Mouse (Mus musculus) heart, postnatal 0 days (tissue): ENCODE data around the gene Eprs. TPM values are rescaled to one million over a fixed set of nuclear protein-coding genes. Genes with fewer than 3 reads are reported as not detected.
"Not testable (repeated sequence)": the region's sequence is repeated elsewhere in the genome, so short reads cannot be mapped to it uniquely, and the experiment has no call there.

ENCODE experiments used
- ATAC-seq: fragments of 200-750 bp; cut with Nextera tagmentation; 2 replicates; pipeline ENCODE4 v1.8.0; 2017; ENCODE audit warnings: low read depth, moderate number of reproducible peaks, moderate library complexity; ENCODE audit not compliant: insufficient read depth
- DNase-seq: peaks from one replicate; pipeline ENCODE4 v3.0.0-alpha.2; 2016; ENCODE audit warnings: low spot score
- H3K27ac ChIP-seq: fragments of 300-500 bp; sonication (generic); 2 replicates; pipeline ENCODE4 v1.5.1; 2014; ENCODE audit warnings: low read depth, mild to moderate bottlenecking
- H3K27me3 ChIP-seq: fragments of 300-500 bp; sonication (generic); 2 replicates; pipeline ENCODE4 v1.6.1; 2014; ENCODE audit warnings: low read length, mixed read lengths; ENCODE audit not compliant: control insufficient read depth, insufficient read depth
- H3K36me3 ChIP-seq: fragments of 300-500 bp; sonication (generic); replicated peaks from 2 replicates; pipeline ENCODE4 v1.6.1; 2014; ENCODE audit warnings: low read length, mixed read lengths; ENCODE audit not compliant: control insufficient read depth, insufficient read depth
- H3K4me1 ChIP-seq: fragments of 300-500 bp; sonication (generic); 2 replicates; pipeline ENCODE4 v1.6.1; 2014; ENCODE audit warnings: antibody characterized with exemption; ENCODE audit not compliant: control insufficient read depth, insufficient read depth
- H3K4me2 ChIP-seq: fragments of 300-500 bp; sonication (generic); 2 replicates; pipeline ENCODE4 v1.6.1; 2014; ENCODE audit warnings: low read depth, mild to moderate bottlenecking, low read length, moderate library complexity
- H3K4me3 ChIP-seq: fragments of 300-500 bp; sonication (generic); 2 replicates; pipeline ENCODE4 v1.5.1; 2014; ENCODE audit warnings: low read depth, low read length
- H3K9ac ChIP-seq: fragments of 300-500 bp; sonication (generic); replicated peaks from 2 replicates; pipeline ENCODE4 v1.6.1; 2014; ENCODE audit warnings: low read depth, low read length, mixed read lengths
- H3K9me3 ChIP-seq: fragments of 300-500 bp; sonication (generic); replicated peaks from 2 replicates; pipeline ENCODE4 v1.6.1; 2016; ENCODE audit warnings: low read length; ENCODE audit not compliant: control insufficient read depth
- CTCF ChIP-seq: IDR thresholded peaks from 2 replicates; pipeline ENCODE4 v1.5.1; 2016; ENCODE audit warnings: antibody characterized with exemption, control low read depth, low read depth
- EP300 ChIP-seq: IDR thresholded peaks from 2 replicates; pipeline ENCODE4 v1.6.1; 2016; ENCODE audit warnings: antibody characterized with exemption, low read depth
- WGBS: fragments of 180-500 bp; shearing (Covaris S2); extraction: QIAGEN DNeasy Blood & Tissue Kit; methylation state at CpG from one replicate; pipeline ENCODE4 v1.1.7; 2014; 5-methylcytosine and 5-hydroxymethylcytosine counted together
- polyA plus RNA-seq: library from polyadenylated mRNA; unstranded; fragments of >200 nt; fragmentation: Nextera tagmentation; extraction: Ambion mirVana; gene quantifications from 2 replicates; pipeline ENCODE4 v1.2.1, GENCODE M21; 2015
- total RNA-seq: library from RNA; depleted of rRNA; stranded (reverse); fragments of >200 nt; gene quantifications from 2 replicates; pipeline ENCODE4 v1.2.3, GENCODE M21; 2014; ENCODE audit warnings: low replicate concordance; rRNA removed

Gene Eprs
- 39.8 and 45.6 TPM in 2 replicates for total RNA-seq
- 73.0 and 75.8 TPM in 2 replicates for polyA plus RNA-seq

DNA sequence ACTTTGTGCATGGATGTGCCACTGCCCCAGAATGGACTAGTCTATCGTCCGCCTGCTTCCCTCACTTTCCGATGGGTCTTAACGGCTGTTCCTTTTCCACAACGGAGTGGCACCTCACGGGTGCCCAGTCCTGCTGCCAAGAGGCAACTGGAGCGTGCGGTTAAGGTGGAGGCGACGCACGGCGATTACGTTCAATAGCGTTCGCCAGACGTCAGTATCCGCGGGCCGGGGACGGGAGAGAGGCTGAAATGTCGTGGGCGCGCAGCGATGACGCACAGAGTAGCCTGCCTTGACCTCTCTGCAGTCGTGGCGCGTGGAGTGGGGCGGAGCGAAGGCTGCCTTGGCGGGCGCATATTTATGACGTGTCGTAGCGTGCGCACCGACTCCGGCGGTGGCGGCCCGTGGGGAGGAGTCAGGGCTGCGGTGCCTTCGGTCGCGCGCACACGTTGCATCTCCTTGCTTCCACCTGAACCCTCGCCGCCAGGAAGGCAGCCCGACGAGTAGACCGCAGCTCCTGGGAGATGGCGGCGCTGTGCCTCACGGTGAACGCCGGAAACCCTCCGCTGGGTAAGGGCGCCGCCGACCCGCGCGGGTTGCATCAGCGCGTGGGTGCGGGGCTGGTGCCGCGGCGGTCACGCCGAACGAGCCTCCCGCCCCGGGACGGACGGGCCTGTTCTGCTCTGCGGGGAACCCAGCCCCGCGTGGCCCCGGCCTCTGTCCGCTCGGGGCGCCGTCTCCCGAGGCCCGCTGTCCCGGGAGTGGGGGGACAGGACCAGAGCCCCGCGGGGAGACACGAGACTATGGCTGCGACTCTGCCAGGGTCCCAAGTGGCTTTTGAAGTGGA, at the start of gene Eprs:
TSS of gene Eprs (plus strand) at position 368 of the 844 bp plus-strand sequence.
- ATAC-seq (peak; percentile 97), DNase-seq (peak; percentile 98)
- H3K4me2 ChIP-seq = peak within 1 kb of the TSS; percentile 91
- TF ChIP-seq CTCF (no peak), EP300 (no peak)
- WGBS = under 1% methylated on average over 92 of the region's 92 CpGs
- no peaks in the 10 kb centered on the region for H3K27me3 ChIP-seq
- no peaks in the 10 kb centered on the region for H3K9me3 ChIP-seq
- H3K27ac ChIP-seq = peak within 1 kb of the TSS; percentile 98
- peaks cover 10% of the 10 kb centered on the region for H3K36me3 ChIP-seq
- peak within 1 kb of the TSS; percentile 97 for H3K9ac ChIP-seq
- peaks cover 19% of the 10 kb centered on the region; the same call in 1 of the 2 replicates for H3K4me1 ChIP-seq
- H3K4me3 ChIP-seq = peak within 1 kb of the TSS; percentile 99

DNA sequence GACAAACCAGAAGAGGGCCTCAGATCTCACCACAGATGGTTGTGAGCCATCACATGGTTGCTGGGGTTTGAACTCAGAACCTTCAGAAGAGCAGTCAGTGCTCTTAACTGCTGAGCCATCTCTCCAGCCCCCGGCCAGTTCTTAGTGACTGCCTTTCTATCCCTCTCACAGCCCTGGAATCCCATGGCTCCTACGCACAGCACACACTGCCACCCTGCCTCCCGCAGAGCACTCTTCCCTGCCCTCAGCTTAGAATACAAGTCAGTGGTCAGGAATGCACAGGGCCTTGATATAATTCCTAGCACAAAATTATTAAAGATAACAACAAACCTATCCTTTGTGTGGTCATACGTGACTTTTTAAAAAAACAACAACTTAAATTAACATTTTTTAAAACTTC, 48.3 kb upstream of the Eprs start:
- 77% methylated on average over 4 of the region's 4 CpGs for WGBS
- peaks cover 45% of the 10 kb centered on the region for H3K36me3 ChIP-seq
- no peak for TF ChIP-seq CTCF
- no peak for TF ChIP-seq EP300

DNA sequence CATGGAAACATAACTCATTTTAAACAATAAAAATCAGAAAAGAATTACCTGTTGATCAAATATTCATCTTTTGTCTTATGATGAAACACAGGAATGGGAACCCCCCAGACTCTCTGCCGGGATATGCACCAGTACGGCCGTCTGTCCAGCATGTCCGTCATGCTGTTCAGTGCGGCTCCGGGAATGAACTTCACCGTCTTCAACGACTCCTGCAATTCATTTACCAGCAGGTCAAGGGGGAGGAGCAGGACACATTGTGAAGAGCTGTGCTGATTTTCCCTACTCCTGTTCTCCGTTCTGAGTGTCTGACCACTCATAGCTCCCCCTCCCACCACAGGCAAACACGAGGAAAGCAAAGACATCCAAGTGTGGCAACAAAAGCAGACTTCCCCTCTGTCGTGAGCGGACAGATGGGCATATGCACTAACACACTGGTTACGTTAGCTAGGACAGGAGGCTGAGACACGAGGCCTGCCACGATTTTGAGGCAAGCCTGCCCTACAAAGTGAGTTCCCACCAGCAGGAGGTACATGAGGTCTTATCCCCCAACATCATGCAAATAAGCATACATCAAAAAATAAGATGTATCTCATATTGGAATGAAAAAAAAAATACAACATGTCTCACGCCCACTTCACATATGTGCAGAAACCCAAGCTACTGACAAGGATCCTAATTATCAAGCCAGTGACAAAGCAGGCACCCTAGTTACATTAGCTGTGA, 46.8 kb upstream of the Eprs start:
- no peak overlapping the region for H3K4me2 ChIP-seq
- no peak overlapping the region for H3K9ac ChIP-seq
- 87% methylated on average over 16 of the region's 16 CpGs for WGBS
- no peaks in the 10 kb centered on the region; the same call in 1 of the 2 replicates for H3K4me1 ChIP-seq
- no peak overlapping the region for H3K27ac ChIP-seq
- no peak overlapping the region for H3K4me3 ChIP-seq
- H3K36me3 ChIP-seq = peaks cover 59% of the 10 kb centered on the region
- H3K9me3 ChIP-seq = no peaks in the 10 kb centered on the region
- no peak for DNase-seq
- no peaks in the 10 kb centered on the region for H3K27me3 ChIP-seq
- ATAC-seq = no peak
- TF ChIP-seq CTCF (no peak), EP300 (no peak)

More for the DNA sequence above, 48.3 kb upstream of the Eprs start:
- no peaks in the 10 kb centered on the region for H3K9me3 ChIP-seq
- no peak for ATAC-seq
- H3K4me2 ChIP-seq = no peak overlapping the region
- H3K9ac ChIP-seq = no peak overlapping the region
- no peaks in the 10 kb centered on the region; the same call in 1 of the 2 replicates for H3K4me1 ChIP-seq
- no peak overlapping the region for H3K4me3 ChIP-seq
- no peak overlapping the region for H3K27ac ChIP-seq
- no peak for DNase-seq
- no peaks in the 10 kb centered on the region for H3K27me3 ChIP-seq

DNA sequence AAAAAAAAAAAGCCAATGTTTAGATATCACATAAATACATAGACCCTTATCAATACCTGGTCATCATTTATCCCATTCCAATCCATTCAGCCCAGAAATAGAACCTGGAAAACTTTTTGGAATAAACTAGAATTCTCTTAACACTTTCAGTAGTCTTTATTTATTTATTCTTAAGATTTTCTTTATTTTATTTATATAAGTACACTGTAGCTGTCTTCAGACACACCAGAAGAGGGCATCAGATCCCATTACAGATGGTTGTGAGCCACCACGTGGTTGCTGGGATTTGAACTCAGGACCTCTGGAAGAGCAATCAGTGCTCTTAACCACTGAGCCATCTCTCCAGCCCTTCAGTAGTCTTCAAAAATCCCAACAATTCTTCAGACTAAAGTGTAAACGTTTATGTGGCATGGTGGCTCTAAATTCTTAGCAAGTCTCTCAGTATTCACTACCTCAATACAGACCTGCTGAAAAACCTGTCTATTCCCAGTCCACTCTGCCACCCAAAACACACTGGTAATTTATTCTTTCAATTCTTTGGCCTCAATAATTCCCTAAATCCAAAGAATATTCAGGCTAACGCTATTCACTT, 35.0 kb upstream of the Eprs start:
- H3K36me3 ChIP-seq = peaks cover 41% of the 10 kb centered on the region
- 55% methylated on average over 3 of the region's 3 CpGs for WGBS
- H3K9ac ChIP-seq = peak overlapping the region; percentile 72; the same call in 1 of the 2 replicates
- peak overlapping the region; percentile 96; the same call in 1 of the 2 replicates for H3K27ac ChIP-seq
- peak overlapping the region; percentile 58 for H3K4me2 ChIP-seq
- not testable (repeated sequence) for ATAC-seq, H3K9me3 ChIP-seq, H3K27me3 ChIP-seq, H3K4me1 ChIP-seq, DNase-seq
- H3K4me3 ChIP-seq = peak overlapping the region; percentile 85
